Comparison of ENCODE assay signal across 22 mouse cellular contexts in genomic region chr13:60615057-60615650, GRCm38 (mm10). TPM values are rescaled to one million over a fixed set of nuclear protein-coding genes. Genes with fewer than 3 reads are reported as not detected.
DNase-seq lines count a peak whose midpoint lies in the region; ATAC-seq and TF ChIP-seq lines count a peak whose summit lies in the region.
"Had no signal": no experiment of that assay in that cellular context is flagged by ENCODE, and none has a peak within 500 bp of the region (broad histone marks: within the 10 kb centered on the region; RNA-seq: fewer than 3 reads in every experiment).

No protein-coding gene starts in this region.

- WGBS in forebrain, embryonic 14.5 days: 71% methylated on average over 15 of the region's 15 CpGs
- 73% methylated on average over 15 of the region's 15 CpGs for WGBS in forebrain, postnatal 0 days
- WGBS in liver, postnatal 0 days (ENCODE audit: insufficient replicate concordance): 53% methylated on average over 15 of the region's 15 CpGs
- WGBS in liver, embryonic 12.5 days (ENCODE audit: insufficient replicate concordance): 41% methylated on average over 15 of the region's 15 CpGs
- 72% methylated on average over 15 of the region's 15 CpGs for WGBS in midbrain, embryonic 15.5 days

- H3K4me1 ChIP-seq in forebrain, embryonic 14.5 days (ENCODE audit: control insufficient read depth, insufficient read depth, low read length): peaks cover 40% of the 10 kb centered on the region
- H3K4me1 ChIP-seq in forebrain, postnatal 0 days (ENCODE audit: insufficient read depth): peaks cover 4% of the 10 kb centered on the region; the same call in 1 of the 2 replicates
- H3K4me1 ChIP-seq in liver, postnatal 0 days (ENCODE audit: insufficient read depth): peaks cover 29% of the 10 kb centered on the region
- H3K4me1 ChIP-seq in liver, embryonic 12.5 days: peaks cover 67% of the 10 kb centered on the region
- H3K4me1 ChIP-seq in midbrain, embryonic 15.5 days: peaks cover 37% of the 10 kb centered on the region

- ATAC-seq in forebrain, embryonic 14.5 days: no peak
- ATAC-seq in forebrain, postnatal 0 days: no peak
- no peak for ATAC-seq in liver, postnatal 0 days
- ATAC-seq in liver, embryonic 12.5 days: no peak
- ATAC-seq in granulocyte monocyte progenitor cell, adult 5-6 weeks (replicated peaks; ENCODE audit: poor library complexity, severe bottlenecking): peak; percentile 72
- no peak for ATAC-seq in midbrain, embryonic 15.5 days (replicated peaks)
- ATAC-seq: Patski had no signal

- no peak for TF ChIP-seq EP300 in liver, postnatal 0 days (IDR thresholded peaks at IDR 0.05; ENCODE audit: low read depth)

- no peak overlapping the region for H3K4me3 ChIP-seq in forebrain, embryonic 14.5 days (ENCODE audit: low read depth, low read length)
- H3K4me3 ChIP-seq in forebrain, postnatal 0 days (ENCODE audit: low read depth, low read length): no peak overlapping the region
- no peak overlapping the region for H3K4me3 ChIP-seq in liver, postnatal 0 days (ENCODE audit: low read depth, low read length)
- H3K4me3 ChIP-seq in liver, embryonic 12.5 days: no peak overlapping the region
- H3K4me3 ChIP-seq in midbrain, embryonic 15.5 days: no peak overlapping the region
- H3K4me3 ChIP-seq: embryonic facial prominence, embryonic 12.5 days; heart, embryonic 10.5 days; megakaryocyte, embryonic 14.5 days; neural tube, embryonic 12.5 days had no signal

- no peak overlapping the region for H3K9ac ChIP-seq in forebrain, embryonic 14.5 days (ENCODE audit: low read length)
- no peak overlapping the region for H3K9ac ChIP-seq in forebrain, postnatal 0 days
- H3K9ac ChIP-seq in liver, postnatal 0 days (replicated peaks): no peak overlapping the region
- H3K9ac ChIP-seq in liver, embryonic 12.5 days: no peak overlapping the region
- no peak overlapping the region for H3K9ac ChIP-seq in midbrain, embryonic 15.5 days
- H3K9ac ChIP-seq: embryonic facial prominence, embryonic 12.5 days; liver, embryonic 14.5 days; neural tube, embryonic 12.5 days had no signal

- H3K27ac ChIP-seq in forebrain, embryonic 14.5 days (ENCODE audit: low read depth, low read length): peak overlapping the region; percentile 85
- H3K27ac ChIP-seq in forebrain, postnatal 0 days (ENCODE audit: low read depth, low read length): no peak overlapping the region
- no peak overlapping the region for H3K27ac ChIP-seq in liver, postnatal 0 days (ENCODE audit: low read depth)
- H3K27ac ChIP-seq in liver, embryonic 12.5 days: no peak overlapping the region
- no peak overlapping the region for H3K27ac ChIP-seq in midbrain, embryonic 15.5 days
- H3K27ac ChIP-seq: embryonic facial prominence, embryonic 12.5 days; heart, embryonic 10.5 days; liver, embryonic 14.5 days; neural tube, embryonic 12.5 days; stomach, postnatal 0 days had no signal

- no peaks in the 10 kb centered on the region for H3K27me3 ChIP-seq in forebrain, embryonic 14.5 days (replicated peaks; ENCODE audit: control insufficient read depth, insufficient read depth, low read length)
- no peaks in the 10 kb centered on the region for H3K27me3 ChIP-seq in forebrain, postnatal 0 days (ENCODE audit: insufficient read depth, low read length)
- H3K27me3 ChIP-seq in liver, postnatal 0 days (ENCODE audit: insufficient read depth, low read length): no peaks in the 10 kb centered on the region
- no peaks in the 10 kb centered on the region for H3K27me3 ChIP-seq in liver, embryonic 12.5 days (replicated peaks)
- no peaks in the 10 kb centered on the region for H3K27me3 ChIP-seq in midbrain, embryonic 15.5 days (replicated peaks)
- H3K27me3 ChIP-seq: embryonic facial prominence, embryonic 12.5 days; megakaryocyte, embryonic 14.5 days; neural tube, embryonic 12.5 days; Patski had no signal

- no peak for TF ChIP-seq CTCF in forebrain, postnatal 0 days (IDR thresholded peaks at IDR 0.05; ENCODE audit: low read depth)
- 0 out of 2 replicates have a peak, but pooled peaks have one; percentile 8 for TF ChIP-seq CTCF in liver, postnatal 0 days (IDR thresholded peaks at IDR 0.05; ENCODE audit: low read depth)

- H3K4me2 ChIP-seq in forebrain, embryonic 14.5 days (ENCODE audit: low read length): no peak overlapping the region
- no peak overlapping the region for H3K4me2 ChIP-seq in forebrain, postnatal 0 days (ENCODE audit: low read depth)
- no peak overlapping the region for H3K4me2 ChIP-seq in liver, postnatal 0 days (ENCODE audit: low read depth, low read length)
- H3K4me2 ChIP-seq in liver, embryonic 12.5 days: no peak overlapping the region
- H3K4me2 ChIP-seq in midbrain, embryonic 15.5 days: no peak overlapping the region
- H3K4me2 ChIP-seq: embryonic facial prominence, embryonic 12.5 days; neural tube, embryonic 12.5 days had no signal

- H3K9me3 ChIP-seq in forebrain, embryonic 14.5 days (replicated peaks; ENCODE audit: control insufficient read depth, low read length): no peaks in the 10 kb centered on the region
- H3K9me3 ChIP-seq in forebrain, postnatal 0 days (ENCODE audit: low read length): no peaks in the 10 kb centered on the region
- H3K9me3 ChIP-seq in liver, postnatal 0 days (ENCODE audit: low read length): no peaks in the 10 kb centered on the region
- H3K9me3 ChIP-seq in liver, embryonic 12.5 days (replicated peaks): no peaks in the 10 kb centered on the region
- no peaks in the 10 kb centered on the region for H3K9me3 ChIP-seq in midbrain, embryonic 15.5 days
- H3K9me3 ChIP-seq: embryonic facial prominence, embryonic 12.5 days; heart, embryonic 10.5 days; megakaryocyte, embryonic 14.5 days; neural tube, embryonic 12.5 days had no signal

- H3K36me3 ChIP-seq in forebrain, embryonic 14.5 days (ENCODE audit: control insufficient read depth, insufficient read depth, low read length): peaks cover 22% of the 10 kb centered on the region
- H3K36me3 ChIP-seq in forebrain, postnatal 0 days (ENCODE audit: insufficient read depth): peaks cover 9% of the 10 kb centered on the region; the same call in 1 of the 2 replicates
- peaks cover 7% of the 10 kb centered on the region; the same call in 1 of the 2 replicates for H3K36me3 ChIP-seq in liver, postnatal 0 days (replicated peaks; ENCODE audit: insufficient read depth, low read length)
- no peaks in the 10 kb centered on the region; the same call in 1 of the 2 replicates for H3K36me3 ChIP-seq in liver, embryonic 12.5 days
- H3K36me3 ChIP-seq in midbrain, embryonic 15.5 days (replicated peaks): peaks cover 4% of the 10 kb centered on the region; the same call in 1 of the 2 replicates
- H3K36me3 ChIP-seq: heart, embryonic 10.5 days; neural tube, embryonic 12.5 days had no signal

- DNase-seq in forebrain, embryonic 14.5 days (ENCODE audit: low spot score): no peak
- DNase-seq in forebrain, postnatal 0 days: no peak
- DNase-seq in liver, postnatal 0 days: no peak
- DNase-seq in 416B (ENCODE audit: low read depth): peak; percentile 1
- no peak for DNase-seq in spleen, postnatal 36 days (ENCODE audit: low spot score in 2 of 2)
- DNase-seq: adrenal gland, postnatal 36 days; cerebellum, adult 8-10 months; gastrocnemius, postnatal 25 days; heart, postnatal 10 days; left cerebral cortex, postnatal 4 days; right cerebral cortex, postnatal 25 days; thymus, postnatal 14 days had no signal

RNA-seq across cellular contexts. Expression of gene Dapk1, which starts 13.4 kb away (rescaled TPM):
- polyA plus RNA-seq in forebrain, embryonic 14.5 days (2014; fragmentation: Nextera tagmentation; extraction: Ambion mirVana): 34.1 and 43.3 TPM in 2 replicates
- total RNA-seq in forebrain, postnatal 0 days (2014; rRNA removed): 67.1 and 72.6 TPM in 2 replicates
- polyA plus RNA-seq in forebrain, postnatal 0 days (2015; fragmentation: Nextera tagmentation; extraction: Ambion mirVana): 25.9 and 35.6 TPM in 2 replicates
- polyA plus RNA-seq in liver, postnatal 0 days (2015; fragmentation: Nextera tagmentation; extraction: Ambion mirVana): 9.7 and 10.1 TPM in 2 replicates
- 8.8 and 9.4 TPM in 2 replicates for polyA plus RNA-seq in liver, embryonic 12.5 days (2016; fragmentation: Nextera tagmentation; extraction: Ambion mirVana)
- total RNA-seq in granulocyte monocyte progenitor cell, adult 5-6 weeks (2014; fragmentation: Nextera tagmentation): 5.9 and 6.6 TPM in 2 replicates
- 1.8 and 1.9 TPM in 2 replicates for total RNA-seq in granulocyte monocyte progenitor cell, adult 5-6 weeks (2017)
- 47.6 and 48.4 TPM in 2 replicates for polyA plus RNA-seq in midbrain, embryonic 15.5 days (2015; fragmentation: Nextera tagmentation; extraction: Ambion mirVana)
